Mouse (Mus musculus) liver, embryonic 18 days (tissue): Measurements from ENCODE around the gene Tmem106b. TPM values are rescaled to one million over a fixed set of nuclear protein-coding genes. Genes with fewer than 3 reads are reported as not detected.

ENCODE experiments used
- polyA plus RNA-seq: library from polyadenylated mRNA; depleted of rRNA; stranded (reverse); fragments of >200 nt; gene quantifications from 2 replicates; pipeline ENCODE4 v1.2.3, GENCODE M21; 2012; rRNA removed

The Tmem106b gene
- 9.8 and 12.5 TPM in 2 replicates for polyA plus RNA-seq

DNA sequence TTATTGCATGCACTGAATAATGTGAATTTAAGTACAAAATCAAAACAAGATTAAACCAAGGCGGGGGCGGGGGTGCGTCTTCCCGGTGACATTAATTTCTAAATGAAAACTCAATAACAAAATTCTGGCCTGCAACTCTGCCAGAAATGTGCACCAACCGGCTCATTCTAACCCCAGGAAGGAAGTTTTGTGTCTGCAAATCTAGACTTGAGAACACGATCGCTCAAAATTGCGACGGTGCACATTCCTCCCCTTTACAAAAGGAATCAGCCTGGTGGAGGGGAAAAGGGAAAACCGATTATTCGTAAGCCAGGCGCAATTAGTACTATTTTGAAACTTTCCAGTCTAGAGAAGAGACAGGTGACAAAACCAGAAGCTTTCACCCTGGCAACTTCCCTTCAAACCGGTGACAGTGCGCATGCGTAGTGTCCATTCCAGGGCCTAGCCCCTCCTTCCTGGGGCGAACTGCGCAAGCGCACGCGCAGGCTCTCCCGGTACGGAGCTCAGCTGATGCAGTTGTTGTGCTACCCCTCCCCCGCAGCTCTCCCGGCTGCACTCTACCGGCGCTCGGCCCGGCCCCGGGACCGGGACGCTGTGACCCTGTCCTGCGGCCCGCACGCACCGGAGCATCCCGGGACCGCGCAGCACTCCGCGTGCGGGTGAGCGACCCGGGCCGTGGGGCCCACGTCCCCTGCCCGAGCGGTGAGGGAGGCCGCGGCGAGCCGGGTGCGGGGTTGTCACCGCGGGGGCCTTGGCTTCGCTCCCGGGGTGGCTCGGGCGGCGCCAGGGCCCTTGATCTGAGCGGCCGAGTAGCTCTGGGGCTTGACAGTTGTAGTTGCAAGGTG lies at the start of gene Tmem106b:
TSS of gene Tmem106b (plus strand) at position 458 of the 845 bp plus-strand sequence.

Other genes with a start within 250 kb of the Tmem106b start
- not detected in 2 replicates for gene Vwde, start 155.2 kb downstream of the Tmem106b start, polyA plus RNA-seq